Mouse (Mus musculus): Measurements from ENCODE around the gene Haspin. TPM values are rescaled to one million over a fixed set of nuclear protein-coding genes. Genes with fewer than 3 reads are reported as not detected.

The Haspin gene
- total and polyA plus RNA-seq, 3 experiments, result 26.9 to 28.3 TPM; not detected in 1

DNA sequence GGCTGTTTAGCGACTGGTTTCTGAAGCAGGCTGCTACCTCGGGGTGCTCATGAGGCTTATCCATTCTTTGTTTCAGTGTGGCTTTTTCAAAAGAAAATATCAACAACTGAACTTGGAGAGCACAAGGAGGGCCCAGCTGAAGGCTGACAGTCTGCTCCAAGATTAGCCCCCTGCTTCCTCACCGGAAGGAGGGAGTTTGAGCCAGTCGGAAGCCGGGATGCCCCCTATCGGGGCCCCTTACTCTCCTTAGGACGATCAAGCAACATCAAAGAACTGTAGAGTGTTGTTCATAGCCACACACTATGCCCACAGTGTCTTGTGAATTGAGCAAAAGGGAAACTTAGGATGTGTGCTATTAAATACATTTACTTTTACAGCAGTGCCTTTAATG lies 8.9 kb upstream of the Haspin start:
- DNase-seq (ENCODE audit: low read depth, low spot score), result no peak
- Histone ChIP-seq H3K4me1 (ENCODE audit: control insufficient read depth in 1 of 2, insufficient read depth in 2 of 2, low read length in 2 of 2) (no peaks in the 10 kb centered on the region), H3K9me3 (replicated peaks; ENCODE audit: insufficient read depth, low read length) (no peaks in the 10 kb centered on the region)

DNA sequence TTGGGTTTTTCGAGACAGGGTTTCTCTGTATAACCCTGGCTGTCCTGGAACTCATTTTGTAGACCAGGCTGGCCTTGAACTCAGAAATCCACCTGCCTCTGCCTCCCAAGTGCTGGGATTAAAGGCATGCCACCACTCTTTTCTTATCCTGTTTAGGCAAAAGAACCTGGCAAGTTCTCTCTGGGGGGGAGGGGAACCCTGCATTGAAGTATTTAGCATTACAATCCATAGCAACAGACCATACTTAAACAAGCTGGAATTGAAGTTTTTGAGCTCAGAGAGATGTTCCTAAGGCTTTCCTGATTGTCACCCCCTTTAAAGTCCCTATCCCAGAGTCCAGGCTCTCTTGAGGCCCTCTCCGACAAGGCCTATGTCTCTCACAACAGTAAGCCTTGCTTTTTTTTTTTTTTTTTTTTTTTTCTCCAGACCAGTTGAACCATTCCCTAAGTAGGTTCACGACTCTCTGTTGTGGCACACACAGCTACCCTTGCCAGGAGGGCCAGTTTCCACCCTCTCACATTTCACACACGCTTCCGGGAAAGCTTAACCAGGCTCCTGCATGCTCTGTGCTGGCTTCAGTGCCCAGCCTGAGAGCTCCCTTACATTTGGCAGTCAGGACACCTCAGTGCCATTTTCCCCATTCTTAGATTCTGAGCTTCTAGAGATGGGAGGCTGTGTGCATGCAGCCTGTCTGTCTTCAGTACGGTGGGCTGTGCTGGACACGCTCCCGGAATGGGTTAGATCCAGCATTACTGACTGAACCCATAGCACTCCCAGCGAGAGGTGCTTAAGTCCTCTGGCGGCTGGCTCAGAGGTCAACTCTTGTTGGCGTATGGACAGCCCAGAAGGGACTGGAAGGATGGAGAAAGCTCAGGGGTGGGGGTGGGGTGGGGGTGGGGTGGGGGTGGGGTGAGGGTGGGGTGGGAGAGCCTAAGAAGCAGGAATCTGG lies 8.2 kb upstream of the Haspin start:
- Histone ChIP-seq H3K9ac (ENCODE audit: control insufficient read depth, low read depth, low read length, poor library complexity, severe bottlenecking) (no peak overlapping the region), H3K79me2 (ENCODE audit: control insufficient read depth, insufficient read depth, low read length, poor library complexity) (no peaks in the 10 kb centered on the region)

More for the DNA sequence above, 8.9 kb upstream of the Haspin start:
- H3K27me3 ChIP-seq (ENCODE audit: control insufficient read depth in 1 of 2, insufficient read depth in 2 of 2, low read length in 2 of 2), result no peaks in the 10 kb centered on the region; a peak in 2 of 4 replicates
- H3K79me2 ChIP-seq (ENCODE audit: control insufficient read depth, insufficient read depth, low read length, poor library complexity), result no peaks in the 10 kb centered on the region
- H3K9ac ChIP-seq (ENCODE audit: control insufficient read depth, low read depth, low read length, poor library complexity, severe bottlenecking), result no peak overlapping the region
- no peaks in the 10 kb centered on the region for H3K36me3 ChIP-seq (ENCODE audit: control insufficient read depth in 1 of 2, insufficient read depth in 2 of 2, low read length in 2 of 2)
- no peak overlapping the region for H3K27ac ChIP-seq (ENCODE audit: control insufficient read depth, low read depth, low read length)
- H3K4me3 ChIP-seq (ENCODE audit: control insufficient read depth in 1 of 2, insufficient read depth in 1 of 2, low read depth in 2 of 2, low read length in 2 of 2), result no peak overlapping the region
- TF ChIP-seq NELFE (IDR thresholded peaks at IDR 0.05; ENCODE audit: low read depth, low read length) (no peak), MYB (IDR thresholded peaks at IDR 0.05; ENCODE audit: low read depth, low read length) (no peak), RAD21 (IDR thresholded peaks at IDR 0.05; ENCODE audit: low read depth, low read length) (no peak), MXI1 (IDR thresholded peaks at IDR 0.05; ENCODE audit: low read depth, low read length) (no peak), MYC (IDR thresholded peaks at IDR 0.05; ENCODE audit: low read depth, low read length) (no peak), GATA1 (IDR thresholded peaks at IDR 0.05; ENCODE audit: low read depth, low read length) (no peak), ETS1 (IDR thresholded peaks at IDR 0.05; ENCODE audit: low read depth, low read length) (no peak), KAT2A (conservative IDR thresholded peaks at IDR 0.05; ENCODE audit: low read depth, low read length) (no peak), UBTF (IDR thresholded peaks at IDR 0.05; ENCODE audit: borderline replicate concordance, insufficient read depth, low read depth, low read length) (no peak), MEF2A (IDR thresholded peaks at IDR 0.05; ENCODE audit: extremely low read depth, insufficient replicate concordance, low read depth, low read length, poor library complexity, severe bottlenecking) (no peak), POLR2AphosphoS2 (IDR thresholded peaks at IDR 0.05; ENCODE audit: low read length) (no peak), NRF1 (IDR thresholded peaks at IDR 0.05; ENCODE audit: insufficient read depth, low read depth, low read length, poor library complexity, severe bottlenecking) (no peak), SIN3A (IDR thresholded peaks at IDR 0.05; ENCODE audit: low read length) (no peak), BHLHE40 (IDR thresholded peaks at IDR 0.05; ENCODE audit: borderline replicate concordance, low read depth, low read length) (no peak), USF1 (IDR thresholded peaks at IDR 0.05; ENCODE audit: low read depth, low read length) (no peak), TAL1 (IDR thresholded peaks at IDR 0.05; ENCODE audit: low read length) (no peak)

More for the DNA sequence above, 8.2 kb upstream of the Haspin start:
- no peak overlapping the region for H3K27ac ChIP-seq (ENCODE audit: control insufficient read depth, low read depth, low read length)
- no peak for TF ChIP-seq EP300 (IDR thresholded peaks at IDR 0.05; ENCODE audit: low read depth in 1 of 2, low read length in 2 of 2)
- no peak for TF ChIP-seq MXI1 (IDR thresholded peaks at IDR 0.05; ENCODE audit: low read depth, low read length)
- TF ChIP-seq POLR2AphosphoS2 (IDR thresholded peaks at IDR 0.05; ENCODE audit: low read length), result no peak
- TF ChIP-seq NELFE (IDR thresholded peaks at IDR 0.05; ENCODE audit: low read depth, low read length), result no peak
- TF ChIP-seq BHLHE40 (IDR thresholded peaks at IDR 0.05; ENCODE audit: borderline replicate concordance, low read depth, low read length), result no peak
- TF ChIP-seq SIN3A (IDR thresholded peaks at IDR 0.05; ENCODE audit: low read length), result no peak
- no peak for TF ChIP-seq MEF2A (IDR thresholded peaks at IDR 0.05; ENCODE audit: extremely low read depth, insufficient replicate concordance, low read depth, low read length, poor library complexity, severe bottlenecking)
- TF ChIP-seq HCFC1 (IDR thresholded peaks at IDR 0.05; ENCODE audit: low read depth, low read length), result no peak
- no peak for TF ChIP-seq SMC3 (IDR thresholded peaks at IDR 0.05; ENCODE audit: low read depth, low read length)
- TF ChIP-seq MAFK (IDR thresholded peaks at IDR 0.05; ENCODE audit: borderline replicate concordance, low read depth, low read length), result no peak
- no peak for TF ChIP-seq ZC3H11A (IDR thresholded peaks at IDR 0.05; ENCODE audit: low read depth, low read length)
- TF ChIP-seq CHD1 (IDR thresholded peaks at IDR 0.05; ENCODE audit: low read depth, low read length), result no peak
- no peak for TF ChIP-seq CTCF (IDR thresholded peaks at IDR 0.05 in 2 of 3, conservative IDR thresholded peaks at IDR 0.05 in 1 of 3; ENCODE audit: control insufficient read depth in 1 of 3, insufficient read depth in 1 of 3, low read depth in 2 of 3, low read length in 3 of 3, poor library complexity in 1 of 3, severe bottlenecking in 1 of 3)
- TF ChIP-seq RAD21 (IDR thresholded peaks at IDR 0.05; ENCODE audit: low read depth, low read length), result no peak
- no peak for TF ChIP-seq ZKSCAN1 (IDR thresholded peaks at IDR 0.05; ENCODE audit: low read depth, low read length)
- DNase-seq (ENCODE audit: low read depth, low spot score), result no peak
- H3K27me3 ChIP-seq (ENCODE audit: control insufficient read depth in 1 of 2, insufficient read depth in 2 of 2, low read length in 2 of 2), result no peaks in the 10 kb centered on the region; a peak in 2 of 4 replicates
- H3K9me3 ChIP-seq (replicated peaks; ENCODE audit: insufficient read depth, low read length), result no peaks in the 10 kb centered on the region
- no peak overlapping the region for H3K4me3 ChIP-seq (ENCODE audit: control insufficient read depth in 1 of 2, insufficient read depth in 1 of 2, low read depth in 2 of 2, low read length in 2 of 2)
- H3K4me1 ChIP-seq (ENCODE audit: control insufficient read depth in 1 of 2, insufficient read depth in 2 of 2, low read length in 2 of 2), result no peaks in the 10 kb centered on the region
- no peaks in the 10 kb centered on the region for H3K36me3 ChIP-seq (ENCODE audit: control insufficient read depth in 1 of 2, insufficient read depth in 2 of 2, low read length in 2 of 2)
